Mouse (Mus musculus) thymus, postnatal 10 days (tissue): ENCODE measurements around the gene Oas1f.
"Not testable (repeated sequence)": the region's sequence is repeated elsewhere in the genome, so short reads cannot be mapped to it uniquely, and the experiment has no call there.

Experiments
- DNase-seq, 2 experiments: peaks; one replicate each; pipeline ENCODE4 v3.0.0; 2021; ENCODE audit warnings: low spot score in 2 of 2

The Oas1f gene

DNA sequence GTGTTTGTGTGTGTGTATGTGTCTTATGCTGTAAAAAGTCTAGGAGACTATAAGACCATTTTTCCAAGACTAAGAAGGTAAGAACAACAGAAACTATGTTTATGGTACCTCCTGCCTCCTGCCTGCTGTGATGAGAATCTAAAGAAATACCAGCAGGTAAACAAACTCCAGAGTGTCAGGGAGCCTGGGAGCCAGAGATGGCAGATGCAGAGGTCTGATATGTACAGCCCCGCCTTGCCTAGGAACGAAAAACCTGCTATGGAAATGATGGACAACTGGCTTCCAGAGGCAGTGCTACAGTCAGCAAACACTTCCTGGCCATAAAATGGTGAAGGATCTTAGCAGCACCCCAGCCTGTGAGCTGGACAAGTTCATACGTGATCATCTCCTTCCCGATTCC, at the start of gene Oas1f:
TSS of gene Oas1f (plus strand) at position 301 of the 400 bp plus-strand sequence.
- DNase-seq: no peak

- DNase-seq: not testable (repeated sequence)
These were observed 49.0 kb upstream of the Oas1f start for GRCm38 (mm10) chr5:120798147-120798546.

DNA sequence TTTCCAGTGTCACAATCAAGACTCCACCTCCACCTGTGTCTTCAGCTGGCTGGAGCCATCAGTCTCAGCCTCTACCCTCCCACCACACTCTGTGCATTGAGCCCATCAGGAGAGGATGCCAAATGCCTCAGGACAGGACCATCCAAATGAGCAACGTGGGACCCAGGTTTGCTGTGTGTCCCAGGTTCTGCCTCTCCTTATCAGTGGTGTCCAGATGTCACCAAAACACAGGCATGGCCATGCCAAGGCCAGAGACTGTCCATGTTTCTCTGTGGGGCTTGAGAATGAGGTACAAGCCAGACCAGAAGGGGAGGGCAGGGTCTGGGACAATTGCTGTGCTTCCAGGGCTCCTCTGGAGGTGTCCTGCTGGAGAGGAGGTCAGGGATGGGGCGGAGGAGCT, 48.2 kb upstream of the Oas1f start:
- not testable (repeated sequence) for DNase-seq

DNA sequence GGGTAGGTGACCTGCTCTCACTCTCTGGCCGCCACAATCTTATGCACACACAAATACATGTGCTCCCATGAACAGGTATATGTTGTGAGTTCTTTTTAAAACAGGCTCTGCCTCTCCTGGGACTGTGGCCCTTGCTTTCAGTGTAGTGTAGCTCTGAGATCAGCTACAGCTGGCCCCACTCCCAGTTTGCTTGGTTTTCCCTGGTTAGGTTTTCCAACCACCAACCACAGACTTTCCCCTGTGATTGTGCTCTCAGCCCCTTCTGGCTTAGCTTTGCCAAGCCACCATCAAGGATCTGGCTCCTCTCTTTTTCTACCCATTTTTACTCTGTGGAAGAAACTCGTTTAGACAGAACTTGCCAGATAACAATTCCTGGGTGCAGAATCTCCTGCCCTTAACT, 43.6 kb upstream of the Oas1f start:
- no peak for DNase-seq

- peak; percentile 22 to 66 for DNase-seq
These were observed 40.7 kb upstream of the Oas1f start for GRCm38 (mm10) chr5:120806458-120806857.

DNA sequence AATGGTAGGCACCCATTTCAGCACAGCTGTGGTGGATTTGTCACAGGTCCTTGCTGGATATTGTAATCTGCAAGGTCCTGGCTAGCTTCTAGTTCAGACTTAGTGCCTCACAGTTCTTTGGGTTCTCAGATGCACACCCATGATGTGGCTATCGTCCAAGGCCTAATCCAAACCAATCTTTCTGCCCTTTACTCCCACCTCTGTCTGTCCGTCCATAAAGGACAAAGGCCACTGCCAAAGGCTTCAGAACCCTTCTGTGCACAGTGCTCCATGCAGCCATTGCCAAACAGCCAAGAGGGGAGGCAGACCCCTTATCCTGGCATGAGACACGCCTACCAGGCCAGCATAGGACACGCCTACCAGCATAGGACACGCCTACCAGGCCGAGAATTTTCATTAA, 38.0 kb upstream of the Oas1f start:
- DNase-seq: no peak

GRCm38 (mm10) chr5:120811951-120812819, 35.0 kb upstream of the Oas1f start, which contains the start of gene Oas1c:
Gene Oas1c (minus strand): TSS chr5:120812514.
- DNase-seq: peak; percentile 63 to 73

DNA sequence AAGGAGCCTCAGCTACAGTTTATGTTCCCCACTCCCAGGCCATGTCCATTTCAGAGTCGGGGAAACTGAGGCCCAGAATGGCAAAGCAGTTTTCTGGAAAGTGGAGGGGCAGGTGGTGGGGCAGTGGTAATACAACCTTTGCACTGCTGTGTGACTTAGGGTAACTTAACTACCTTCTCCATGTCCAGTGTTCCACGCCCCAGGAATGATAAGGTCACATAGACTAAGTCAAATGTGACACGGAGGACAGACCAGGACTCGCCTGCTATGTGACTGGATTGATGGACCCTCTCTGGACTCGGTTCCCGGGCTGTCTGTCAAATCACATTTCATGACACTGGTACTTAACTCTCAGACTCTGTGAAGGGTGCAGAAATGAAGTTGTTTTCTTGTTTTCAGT, 34.1 kb upstream of the Oas1f start:
- no peak for DNase-seq

DNA sequence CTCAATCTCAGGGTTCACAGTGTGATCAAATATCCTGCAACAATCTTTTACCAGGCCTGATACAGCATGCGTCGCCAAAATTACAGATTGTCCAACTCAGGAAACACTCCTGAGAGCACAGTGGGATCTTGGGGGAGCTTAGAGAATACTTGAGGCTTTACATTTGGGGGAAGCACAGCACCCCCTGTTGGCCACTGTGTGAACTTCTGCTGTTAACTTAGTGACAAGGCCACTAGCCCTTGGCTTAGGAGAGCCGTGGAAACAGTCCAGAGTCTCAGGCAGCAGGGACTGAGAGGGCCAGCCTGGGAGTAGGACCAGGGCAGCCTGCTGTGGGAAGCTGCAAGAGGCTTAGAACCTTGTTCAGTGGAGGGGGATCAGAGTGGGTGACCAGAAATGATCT, 31.2 kb upstream of the Oas1f start:
- DNase-seq: peak; percentile 16 to 56

- no peak for DNase-seq
These were observed 28.2 kb upstream of the Oas1f start for GRCm38 (mm10) chr5:120818999-120819398.

GRCm38 (mm10) chr5:120831031-120831430, 16.1 kb upstream of the Oas1f start:
- no peak for DNase-seq

GRCm38 (mm10) chr5:120833335-120834280, 13.6 kb upstream of the Oas1f start:
- no peak for DNase-seq

- DNase-seq: peak in 1 of 2 experiments; percentile 69
These were observed 10.2 kb upstream of the Oas1f start for GRCm38 (mm10) chr5:120836731-120837585.

GRCm38 (mm10) chr5:120844713-120845112, 2.5 kb upstream of the Oas1f start:
- no peak for DNase-seq

DNA sequence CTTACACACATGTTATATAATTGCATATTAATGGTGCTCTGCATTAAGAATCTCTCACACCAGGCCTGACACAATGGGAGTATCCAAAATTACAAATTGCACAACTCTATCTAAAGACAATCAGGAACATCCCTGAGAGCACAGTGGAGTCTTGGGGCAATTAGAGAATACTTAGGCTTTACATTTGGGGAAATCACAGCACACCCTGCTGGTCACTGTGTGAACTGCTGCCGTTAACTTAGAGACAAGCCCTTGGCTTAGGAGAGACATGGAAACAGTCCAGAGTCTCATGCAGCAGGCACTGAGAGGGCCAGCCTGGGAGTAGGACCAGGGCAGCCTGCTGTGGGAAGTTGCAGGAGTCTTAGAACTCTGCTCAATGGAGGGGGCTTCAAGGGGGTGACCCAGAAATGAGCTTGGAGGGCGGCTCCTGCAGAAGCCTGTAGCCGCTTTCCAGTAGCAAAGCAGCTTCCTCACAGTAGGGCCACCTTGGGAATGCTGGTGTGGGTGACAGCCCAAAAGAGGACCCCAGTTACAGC, 2.5 kb downstream of the Oas1f start:
- peak in 1 of 2 experiments; percentile 36 for DNase-seq

DNA sequence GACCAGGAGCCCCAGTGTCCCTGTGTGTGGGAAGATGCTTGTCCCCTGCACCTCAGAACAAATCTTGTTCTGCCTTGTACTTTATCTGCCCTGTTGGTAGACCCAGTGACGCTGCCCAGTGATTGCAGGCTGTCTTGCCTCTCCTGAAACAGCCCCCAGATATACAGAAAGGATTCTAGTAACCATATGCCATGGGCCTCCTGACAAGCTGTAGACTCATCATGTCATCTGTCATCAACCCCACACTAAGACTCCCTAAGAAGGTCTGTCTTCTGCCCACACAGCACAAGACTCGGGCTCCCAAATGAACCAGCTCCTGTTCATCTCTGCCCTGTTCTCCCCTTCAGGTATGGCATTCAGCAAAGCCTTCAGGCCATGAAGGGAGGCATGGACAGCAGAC, 12.1 kb downstream of the Oas1f start:
- DNase-seq: no peak

DNA sequence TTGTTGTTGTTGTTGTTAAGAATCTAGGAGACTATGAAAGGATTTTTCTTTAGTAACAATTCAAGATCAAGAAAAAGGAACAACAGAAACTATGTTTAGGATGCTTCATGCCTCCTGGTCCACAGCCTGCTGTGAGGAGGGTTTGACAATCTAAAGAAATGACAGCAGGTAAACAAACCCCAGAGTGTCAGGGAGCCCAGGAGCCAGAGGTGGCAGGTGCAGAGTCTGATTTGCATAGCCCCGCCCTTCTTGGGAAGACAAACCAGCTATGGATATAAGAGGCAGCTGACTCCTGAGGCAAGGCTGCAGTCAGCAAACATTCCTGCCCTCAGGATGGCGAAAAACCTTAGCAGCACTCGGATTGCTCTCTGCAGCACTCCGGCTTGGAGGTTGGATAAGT, 14.0 kb downstream of the Oas1f start, which contains the start of gene Oas1h:
TSS of gene Oas1h (plus strand) at position 301 of the 400 bp plus-strand sequence.
- DNase-seq: no peak

GRCm38 (mm10) chr5:120865336-120865860, 18.2 kb downstream of the Oas1f start:
- DNase-seq: no peak

GRCm38 (mm10) chr5:120869436-120870015, 22.4 kb downstream of the Oas1f start:
- no peak for DNase-seq

GRCm38 (mm10) chr5:120870081-120870480, 22.9 kb downstream of the Oas1f start:
- DNase-seq: no peak
